Mouse (Mus musculus) heart, adult 11 months (tissue): ENCODE results near the gene Dgkg.

Experiments
- DNase-seq: peaks from one replicate; pipeline ENCODE4 v3.0.0; 2022

The Dgkg gene

DNA sequence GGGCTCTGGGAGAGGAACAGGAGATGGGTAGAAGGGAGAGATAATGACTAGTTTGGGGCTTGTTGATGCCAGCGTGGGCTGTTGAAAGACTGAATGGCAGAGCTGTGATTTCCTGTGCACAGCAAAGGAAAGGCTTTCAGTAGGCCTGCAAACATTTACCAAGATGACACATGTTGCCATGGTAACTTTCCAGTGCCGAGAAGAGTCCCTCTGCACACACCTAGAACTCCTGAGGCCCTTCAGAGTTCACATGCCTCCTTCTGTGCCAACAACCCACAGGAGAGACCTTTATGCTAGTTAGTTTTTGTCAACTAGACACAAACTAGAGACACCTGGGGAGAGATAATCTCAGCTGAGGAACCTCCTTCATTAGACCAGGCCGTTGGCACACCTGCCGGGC lies 163.6 kb downstream of the Dgkg start:
- peak; percentile 83 for DNase-seq

DNA sequence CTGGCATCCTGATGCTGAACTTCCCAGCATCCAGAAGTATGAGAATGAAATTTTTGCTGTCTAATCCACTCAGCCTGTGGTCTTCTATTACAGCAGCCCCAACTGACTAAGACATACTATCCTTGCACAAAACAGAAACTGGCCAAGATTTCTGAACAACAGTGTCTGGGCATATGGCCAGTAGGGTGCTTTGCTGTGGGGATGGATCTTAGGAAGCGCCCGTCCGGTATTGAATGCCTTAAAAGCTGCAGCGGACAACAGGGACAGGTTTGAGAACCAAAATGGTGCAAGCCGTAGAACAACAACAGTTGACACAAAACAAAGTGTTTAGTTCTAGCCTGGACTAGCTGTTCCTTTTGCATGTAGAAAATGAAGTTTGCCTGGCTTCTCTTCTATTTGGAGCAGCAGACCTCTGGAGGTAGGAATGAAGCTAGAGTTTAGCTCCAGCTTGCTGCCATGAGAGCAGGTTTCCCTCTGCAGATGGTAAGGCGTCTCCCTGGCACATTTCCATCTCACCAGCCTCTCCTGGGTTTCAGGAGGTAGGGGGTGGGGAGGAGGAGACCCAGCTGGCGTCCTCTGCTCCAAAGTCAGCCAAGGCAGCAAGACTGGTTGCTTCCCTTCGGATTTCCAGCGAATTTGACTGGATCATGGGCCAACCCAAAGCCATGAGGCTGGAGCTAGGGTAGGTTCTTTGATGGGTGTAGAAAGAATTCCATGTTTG lies 165.4 kb downstream of the Dgkg start:
- DNase-seq: peak; percentile 49

- peak; percentile 43 for DNase-seq
These were observed 173.1 kb downstream of the Dgkg start for GRCm38 (mm10) chr16:22483900-22484299.

GRCm38 (mm10) chr16:22479322-22479721 lies 177.7 kb downstream of the Dgkg start:
- DNase-seq: no peak

GRCm38 (mm10) chr16:22471728-22472127 lies 185.3 kb downstream of the Dgkg start:
- no peak for DNase-seq

DNA sequence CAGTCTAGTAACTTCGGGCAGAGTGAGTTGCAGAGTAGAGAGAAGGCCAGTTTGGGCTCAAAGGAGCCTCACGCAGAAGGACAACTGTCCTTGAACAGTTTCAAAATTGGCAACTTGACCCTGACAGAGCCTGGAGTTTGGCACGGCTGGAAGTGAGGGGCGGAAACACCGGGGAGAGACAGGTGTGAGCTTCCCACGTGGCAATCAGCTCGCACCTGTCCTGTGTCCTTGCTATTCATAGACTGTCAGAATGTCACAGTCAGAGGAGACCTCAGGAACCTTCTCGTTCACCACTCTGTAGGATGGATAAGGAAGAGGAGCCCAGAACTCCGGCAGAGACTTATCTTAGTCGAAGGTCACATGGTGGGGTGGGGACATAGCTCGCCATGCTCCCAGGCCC lies 187.6 kb downstream of the Dgkg start:
- peak; percentile 82 for DNase-seq

- peak; percentile 70 for DNase-seq
These were observed 189.9 kb downstream of the Dgkg start for GRCm38 (mm10) chr16:22467111-22467510.

DNA sequence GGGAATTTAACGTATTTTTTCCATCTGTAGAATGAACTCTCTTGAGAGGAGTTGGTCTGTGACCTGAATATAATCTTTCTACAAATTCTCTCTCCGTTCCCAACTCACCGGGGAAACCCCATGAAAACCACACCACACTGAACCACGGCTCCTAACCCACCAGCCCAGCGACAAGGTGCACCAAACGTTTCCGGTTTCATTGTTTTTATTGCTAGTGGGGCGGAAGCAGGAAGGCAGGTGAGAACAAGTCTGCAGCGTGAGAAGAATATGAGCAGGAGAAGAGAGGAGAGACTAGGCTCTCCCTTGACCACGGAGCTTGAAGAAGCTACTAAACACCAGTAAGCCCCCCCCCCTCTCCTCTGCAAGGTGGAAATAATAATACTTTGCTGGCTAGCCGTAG lies 190.6 kb downstream of the Dgkg start:
- peak; percentile 76 for DNase-seq

GRCm38 (mm10) chr16:22462220-22462619 lies 194.8 kb downstream of the Dgkg start:
- DNase-seq: no peak

DNA sequence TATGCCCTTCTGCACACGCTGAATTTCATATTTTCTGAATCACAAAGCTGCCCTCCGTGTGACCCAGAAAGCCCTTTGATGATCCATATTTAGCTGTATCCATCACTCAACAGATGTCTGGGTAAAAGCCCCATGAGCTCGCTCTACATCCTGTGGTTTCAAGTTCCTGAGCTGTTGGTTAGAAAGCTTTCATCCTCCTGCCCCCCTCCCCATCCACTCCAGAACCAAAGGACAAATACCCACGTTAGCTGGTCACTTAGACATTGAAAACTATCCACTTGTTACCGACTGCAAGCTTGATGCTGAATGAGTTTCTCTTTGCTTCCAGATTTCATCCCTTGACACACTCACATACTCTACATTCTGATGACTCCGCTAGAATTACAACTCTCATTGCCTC lies 195.3 kb downstream of the Dgkg start:
- peak; percentile 74 for DNase-seq

DNA sequence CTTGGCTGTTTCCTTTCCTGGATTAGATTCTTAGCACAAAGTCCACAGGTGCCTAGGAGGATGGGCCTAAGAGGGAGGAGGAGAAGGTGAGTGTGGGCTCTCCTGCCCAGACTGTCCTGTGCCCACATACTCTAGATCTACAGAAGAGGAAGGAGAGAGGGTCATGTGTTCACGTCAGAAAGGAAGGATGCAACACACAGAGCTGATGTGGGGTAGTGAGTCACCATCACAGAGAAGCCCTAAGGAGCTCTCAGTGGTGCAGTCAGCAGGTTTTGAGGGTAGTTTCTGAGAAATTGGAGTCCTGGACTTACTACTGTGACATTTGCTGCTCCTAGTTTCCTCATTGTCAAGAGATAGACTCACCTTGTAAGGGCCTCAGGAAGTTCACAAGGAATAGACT lies 196.1 kb downstream of the Dgkg start:
- peak; percentile 77 for DNase-seq

- DNase-seq: peak; percentile 64
These were observed 204.9 kb downstream of the Dgkg start for GRCm38 (mm10) chr16:22452082-22452481.

DNA sequence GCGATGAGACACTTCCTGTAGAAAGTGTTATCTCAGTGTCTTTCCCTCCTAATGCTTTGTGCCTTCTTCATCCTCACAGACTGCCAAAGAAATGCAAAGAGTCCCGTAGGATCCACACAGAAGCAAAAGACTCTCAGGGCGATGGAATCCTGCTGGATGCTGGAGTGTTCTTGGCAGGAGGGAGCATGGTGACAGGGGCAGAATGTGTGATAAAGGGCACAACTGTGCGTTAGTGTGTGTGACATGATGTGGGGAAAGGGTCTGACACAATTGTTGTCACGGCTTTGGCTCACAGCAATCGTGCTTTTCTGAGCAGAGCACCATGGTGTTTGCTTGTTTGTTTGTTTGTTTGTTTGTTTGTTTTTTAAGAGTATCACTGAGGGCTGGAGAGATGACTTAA lies 208.9 kb downstream of the Dgkg start:
- no peak for DNase-seq

GRCm38 (mm10) chr16:22444786-22445185 lies 212.2 kb downstream of the Dgkg start:
- DNase-seq: peak; percentile 96

- no peak for DNase-seq
These were observed 214.8 kb downstream of the Dgkg start for GRCm38 (mm10) chr16:22442202-22442601.

GRCm38 (mm10) chr16:22441317-22441716 lies 215.7 kb downstream of the Dgkg start:
- DNase-seq: no peak

- peak; percentile 95 for DNase-seq
These were observed 216.8 kb downstream of the Dgkg start for GRCm38 (mm10) chr16:22440269-22440668.

GRCm38 (mm10) chr16:22439499-22440177 lies 217.4 kb downstream of the Dgkg start, which contains the start of gene Etv5:
Etv5 (minus strand) TSS chr16:22439719.
- peak; percentile 100 for DNase-seq

GRCm38 (mm10) chr16:22438441-22439373 lies 218.3 kb downstream of the Dgkg start:
- peak; percentile 96 for DNase-seq

DNA sequence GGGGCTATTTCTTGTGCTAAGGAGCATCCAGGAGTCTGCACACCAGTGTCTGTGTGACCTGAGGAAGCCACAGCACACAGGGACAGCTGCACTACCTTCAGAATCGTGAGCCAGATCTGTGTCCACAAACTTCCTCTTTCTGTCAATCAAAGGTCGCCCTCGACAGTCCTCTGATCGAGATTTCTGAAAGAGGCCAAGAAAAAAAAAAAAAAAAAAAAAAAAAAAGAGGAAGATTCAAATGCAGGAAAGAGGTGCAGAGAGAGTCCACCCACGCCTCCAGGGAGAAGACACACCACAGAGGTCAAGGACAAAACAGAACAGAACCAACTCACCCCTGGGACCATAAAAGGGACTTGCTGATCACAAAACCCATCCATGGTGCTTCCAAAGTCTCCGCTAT lies 220.9 kb downstream of the Dgkg start:
- no peak for DNase-seq

DNA sequence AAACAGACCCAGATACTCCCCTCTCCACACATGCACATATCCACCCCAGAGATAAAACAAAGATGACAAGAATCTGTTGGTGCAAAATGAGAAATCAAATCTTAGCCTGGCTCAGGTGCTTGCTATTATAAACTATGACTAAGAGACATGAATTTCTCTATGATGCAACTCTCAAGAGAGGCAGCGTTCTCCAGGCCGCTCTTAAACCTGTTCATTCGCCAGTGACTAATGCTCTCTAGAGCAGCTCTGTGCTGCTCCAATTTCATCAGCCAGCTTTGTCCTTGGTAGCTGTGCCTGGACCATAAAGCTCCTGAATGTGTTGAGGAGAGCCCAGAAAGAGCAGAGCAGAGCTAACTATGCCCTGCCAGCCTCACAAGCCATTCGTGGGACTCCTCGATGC lies 222.5 kb downstream of the Dgkg start:
- no peak for DNase-seq

DNA sequence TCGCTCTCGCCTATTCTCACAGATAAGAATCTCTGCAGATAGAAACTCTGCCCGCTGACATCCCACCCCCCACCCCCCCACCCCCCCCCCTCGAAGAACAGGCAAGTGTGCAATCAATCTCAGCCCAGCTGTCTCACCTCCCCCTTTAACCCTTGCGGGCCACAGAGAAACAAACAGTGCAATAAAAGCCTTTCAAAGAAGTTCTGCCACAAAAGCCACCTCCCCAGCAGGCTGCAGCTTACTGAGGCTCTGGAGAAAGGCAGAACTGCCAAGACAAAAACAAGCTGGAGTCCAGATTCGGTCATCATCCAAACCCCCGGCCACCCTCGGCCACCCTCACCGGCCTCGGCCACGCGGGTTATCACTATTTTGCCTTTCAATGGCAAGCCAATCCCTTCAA lies 223.1 kb downstream of the Dgkg start:
- DNase-seq: no peak

DNA sequence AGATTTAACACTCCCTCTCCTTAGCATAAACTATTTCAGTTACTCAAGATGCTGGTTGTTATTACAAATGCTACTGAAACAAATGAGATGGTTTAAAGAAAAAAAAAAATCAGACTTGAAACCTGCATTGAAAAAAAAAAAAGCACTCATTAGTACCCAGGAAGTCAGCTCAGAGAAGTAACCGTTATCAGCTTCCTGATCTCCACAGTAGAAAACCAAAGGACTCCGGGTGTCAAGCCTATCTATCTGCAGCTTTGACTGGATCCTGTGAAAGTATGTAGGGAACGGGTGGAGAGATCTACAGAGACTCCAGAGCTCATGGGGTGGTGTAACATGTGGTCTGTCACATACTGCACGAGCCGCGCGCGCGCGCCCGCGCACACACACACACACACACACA lies 225.2 kb downstream of the Dgkg start:
- no peak for DNase-seq
